Mouse (Mus musculus) ES-E14 (cell line): ENCODE measurements at regions not wholly inside any gene's neighbourhood (a gene's known extent, or its start where the extent isn't known, plus 50 kb on each side); places are given as distances from the start of the nearest gene placed in this dataset.

Experiments
- DNase-seq: peaks from one replicate; pipeline ENCODE4 v3.0.0-alpha.2; 2013; ENCODE audit warnings: low read depth, low spot score
- H3K27ac ChIP-seq: 2 replicates; pipeline ENCODE4 v1.5.1; 2012; ENCODE audit warnings: low read depth, mild to moderate bottlenecking, low read length, moderate library complexity, mixed read lengths; ENCODE audit not compliant: poor library complexity, insufficient read depth, severe bottlenecking
- H3K36me3 ChIP-seq: 2 replicates; pipeline ENCODE4 v1.6.1; 2012; ENCODE audit warnings: mild to moderate bottlenecking, low read length, moderate library complexity, mixed read lengths; ENCODE audit not compliant: control insufficient read depth, poor library complexity, insufficient read depth, severe bottlenecking
- H3K4me1 ChIP-seq, 2 experiments: fragments of 150-350 bp in 1 of 2; sonication (generic) in 1 of 2; 2 replicates each; pipeline ENCODE4 v1.6.1; 2012; ENCODE audit warnings: low read length in 2 of 2, mild to moderate bottlenecking in 1 of 2, mixed read lengths in 1 of 2; ENCODE audit not compliant: control insufficient read depth in 2 of 2, insufficient read depth in 2 of 2, poor library complexity in 1 of 2
- H3K4me3 ChIP-seq, 2 experiments: fragments of 150-350 bp in 1 of 2; sonication (generic) in 1 of 2; 2 replicates each; pipeline ENCODE4 v1.5.1; 2012; ENCODE audit warnings: low read length in 2 of 2, low read depth in 1 of 2, mild to moderate bottlenecking in 1 of 2, mixed read lengths in 1 of 2; ENCODE audit not compliant: insufficient read depth in 1 of 2, poor library complexity in 1 of 2, severe bottlenecking in 1 of 2
- H3K9ac ChIP-seq: 2 replicates; pipeline ENCODE4 v1.6.1; 2012; ENCODE audit warnings: low read depth, mild to moderate bottlenecking, low read length, mixed read lengths; ENCODE audit not compliant: poor library complexity, insufficient read depth, severe bottlenecking
- H3K9me3 ChIP-seq: fragments of 150-350 bp; sonication (generic); 2 replicates; pipeline ENCODE4 v1.6.1; 2012; ENCODE audit warnings: low read depth, mild to moderate bottlenecking, low read length; ENCODE audit not compliant: control insufficient read depth, insufficient read depth
- CHD2 ChIP-seq: IDR thresholded peaks from 2 replicates; pipeline ENCODE4 v1.6.1; 2014; ENCODE audit warnings: mild to moderate bottlenecking, low read depth, low read length, inconsistent platforms
- HCFC1 ChIP-seq: IDR thresholded peaks from 2 replicates; pipeline ENCODE4 v1.6.1; 2012; ENCODE audit warnings: low read length, inconsistent platforms, borderline replicate concordance; ENCODE audit not compliant: insufficient read depth
- MAFK ChIP-seq: IDR thresholded peaks from 2 replicates; pipeline ENCODE4 v1.6.1; 2014; ENCODE audit warnings: mild to moderate bottlenecking, low read depth, low read length, inconsistent platforms; ENCODE audit not compliant: insufficient read depth
- ZC3H11A ChIP-seq: IDR thresholded peaks from 2 replicates; pipeline ENCODE4 v1.6.1; 2012; ENCODE audit warnings: low read depth, mild to moderate bottlenecking, inconsistent platforms, low read length, borderline replicate concordance
- ZNF384 ChIP-seq: IDR thresholded peaks from 2 replicates; pipeline ENCODE4 v1.6.1; 2012; ENCODE audit warnings: low read depth, low read length, inconsistent platforms
- in situ Hi-C, 2 experiments: fragments of 600-800 bp; cut with MboI; formaldehyde crosslinking; loops; one replicate each; pipeline ENCODE4 v1.15.1; 2025; ENCODE audit warnings: low sequenced_read_pairs in 2 of 2, inconsistent platforms in 1 of 2; ENCODE audit not compliant: unreplicated experiment in 2 of 2

- no peak for TF ChIP-seq ZNF384
- no peak for TF ChIP-seq MAFK
- no peak for TF ChIP-seq HCFC1
- TF ChIP-seq ZC3H11A = no peak
- no peak for TF ChIP-seq CHD2
- no peak overlapping the region for H3K4me3 ChIP-seq
- no peaks in the 10 kb centered on the region for H3K9me3 ChIP-seq
- in situ Hi-C loops = no loop called here
- no peaks in the 10 kb centered on the region for H3K36me3 ChIP-seq
- H3K27ac ChIP-seq = no peak overlapping the region
- no peak for DNase-seq
- H3K9ac ChIP-seq = no peak overlapping the region
- peaks cover 3 to 5% of the 10 kb centered on the region in 2 experiments; a peak in 2 of 4 replicates for H3K4me1 ChIP-seq
These were observed 165.4 kb downstream of the Barhl2 start for GRCm38 (mm10) chr5:106292387-106293229.

GRCm38 (mm10) chr5:106285152-106285551, 172.8 kb downstream of the Barhl2 start:
- DNase-seq = no peak
- H3K9ac ChIP-seq = no peak overlapping the region
- no peaks in the 10 kb centered on the region for H3K4me1 ChIP-seq
- no peak overlapping the region for H3K27ac ChIP-seq
- no peaks in the 10 kb centered on the region for H3K36me3 ChIP-seq
- H3K9me3 ChIP-seq = no peaks in the 10 kb centered on the region
- H3K4me3 ChIP-seq = no peak overlapping the region
- TF ChIP-seq MAFK (no peak), HCFC1 (no peak), ZC3H11A (no peak), ZNF384 (no peak), CHD2 (no peak)
- in situ Hi-C loops = no loop called here

GRCm38 (mm10) chr5:106284731-106285130, 173.2 kb downstream of the Barhl2 start:
- Histone ChIP-seq H3K4me3 (no peak overlapping the region), H3K27ac (no peak overlapping the region), H3K36me3 (no peaks in the 10 kb centered on the region), H3K9ac (no peak overlapping the region), H3K4me1 (no peaks in the 10 kb centered on the region), H3K9me3 (no peaks in the 10 kb centered on the region)
- DNase-seq = no peak
- in situ Hi-C loops = no loop called here
- no peak for TF ChIP-seq ZNF384
- TF ChIP-seq MAFK = no peak
- TF ChIP-seq CHD2 = no peak
- TF ChIP-seq HCFC1 = no peak
- TF ChIP-seq ZC3H11A = no peak

GRCm38 (mm10) chr5:106282646-106283045, 175.3 kb downstream of the Barhl2 start:
- in situ Hi-C loops = no loop called here
- Histone ChIP-seq H3K4me3 (no peak overlapping the region), H3K4me1 (no peaks in the 10 kb centered on the region), H3K27ac (no peak overlapping the region), H3K36me3 (no peaks in the 10 kb centered on the region), H3K9ac (no peak overlapping the region), H3K9me3 (no peaks in the 10 kb centered on the region)
- no peak for DNase-seq
- no peak for TF ChIP-seq ZC3H11A
- no peak for TF ChIP-seq ZNF384
- no peak for TF ChIP-seq MAFK
- no peak for TF ChIP-seq HCFC1
- no peak for TF ChIP-seq CHD2

GRCm38 (mm10) chr5:106277786-106278185, 180.2 kb downstream of the Barhl2 start:
- no peak for DNase-seq
- TF ChIP-seq HCFC1 (no peak), CHD2 (no peak), ZNF384 (no peak), MAFK (no peak), ZC3H11A (no peak)
- H3K4me3 ChIP-seq = no peak overlapping the region
- no peaks in the 10 kb centered on the region for H3K4me1 ChIP-seq
- in situ Hi-C loops = no loop called here
- no peaks in the 10 kb centered on the region for H3K36me3 ChIP-seq
- no peak overlapping the region for H3K9ac ChIP-seq
- no peaks in the 10 kb centered on the region for H3K9me3 ChIP-seq
- no peak overlapping the region for H3K27ac ChIP-seq
